Mouse (Mus musculus) cerebellum, adult 2 months (tissue): ENCODE results near the gene Cct5.

Experiments
- CTCF ChIP-seq: fragments of 200-500 bp; IDR thresholded peaks from 2 replicates; pipeline ENCODE4 v1.5.1; 2011; ENCODE audit warnings: low read depth, mild to moderate bottlenecking, control low read depth, low read length, moderate library complexity, borderline replicate concordance; ENCODE audit not compliant: insufficient read depth
- POLR2A ChIP-seq: fragments of 200-500 bp; IDR thresholded peaks from 2 replicates; pipeline ENCODE4 v1.6.1; 2011; ENCODE audit warnings: low read length, control low read depth, borderline replicate concordance; ENCODE audit not compliant: insufficient read depth

DNA sequence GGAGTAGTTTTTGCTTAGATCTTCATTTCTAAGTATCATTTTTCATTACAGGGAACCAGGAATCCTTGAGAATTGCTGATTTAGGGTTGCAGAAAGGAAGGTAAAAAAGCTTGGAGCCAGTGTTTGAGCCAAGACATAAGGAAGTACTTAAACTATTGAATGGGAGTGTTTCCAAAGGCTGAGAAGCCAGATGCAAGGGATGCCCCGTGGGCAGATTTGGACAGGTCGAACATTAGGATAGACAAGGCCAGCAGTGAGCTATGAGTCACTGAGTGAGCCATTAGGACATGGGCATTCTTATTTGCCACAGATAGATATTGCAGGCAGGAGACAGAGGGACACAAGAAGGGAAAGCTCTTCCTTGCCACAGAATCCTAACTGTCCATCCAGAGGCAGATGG is 13.1 kb upstream of the Cct5 start:
- TF ChIP-seq POLR2A: no peak
- no peak for TF ChIP-seq CTCF
